Mouse (Mus musculus): ENCODE results near the gene Gm17655. TPM values are rescaled to one million over a fixed set of nuclear protein-coding genes. Genes with fewer than 3 reads are reported as not detected.
"Not testable (repeated sequence)": the region's sequence is repeated elsewhere in the genome, so short reads cannot be mapped to it uniquely, and the experiment has no call there.

Gene Gm17655
- 1 to 10 TPM; 5.6 to 9.1 (median 8.4) TPM for polyA plus RNA-seq (2017; shearing (Covaris generic))

DNA sequence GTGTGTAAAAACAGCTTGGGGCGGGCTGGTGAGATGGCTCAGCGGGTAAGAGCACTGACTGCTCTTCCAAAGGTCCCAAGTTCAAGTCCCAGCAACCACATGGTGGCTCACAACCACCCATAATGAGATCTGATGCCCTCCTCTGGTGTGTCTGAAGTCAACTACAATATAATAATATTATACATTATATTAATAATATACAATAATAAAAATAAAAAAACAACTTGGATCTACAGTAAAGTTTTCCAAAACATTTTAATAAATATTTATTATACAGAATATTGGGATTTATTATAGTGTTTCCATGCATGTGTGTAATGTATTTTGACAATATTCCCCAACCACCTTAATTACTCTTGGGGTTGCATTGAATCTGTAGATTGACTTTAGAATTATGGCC lies at the start of gene Gm17655:
TSS of gene Gm17655 (minus strand) at position 101 of the 400 bp plus-strand sequence.
- ATAC-seq: not testable (repeated sequence)

DNA sequence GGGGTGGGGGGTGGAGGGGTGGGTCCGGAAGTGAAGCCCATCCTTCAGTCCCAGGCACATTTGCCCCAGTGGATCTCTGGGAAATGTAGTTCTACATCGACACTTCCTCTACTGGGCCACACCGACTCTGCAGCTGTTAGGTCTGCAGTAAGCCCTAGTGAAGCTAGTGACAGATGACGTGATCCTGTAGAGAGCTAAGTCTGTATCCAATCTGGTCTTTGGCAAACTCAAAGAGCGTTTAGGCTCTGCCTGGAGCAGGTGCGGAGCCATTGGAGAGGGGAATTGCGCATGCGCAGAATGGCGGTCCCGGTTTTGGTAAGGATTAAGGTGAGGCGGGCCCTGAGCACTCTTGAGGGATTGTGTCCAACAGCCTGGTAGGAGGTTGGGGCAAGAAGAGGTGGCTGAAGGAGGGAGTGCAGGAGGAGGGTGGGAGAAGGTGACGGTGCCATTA lies 37.7 kb upstream of the Gm17655 start, which contains the start of gene Zfp605:
TSS of gene Zfp605 (plus strand) at position 102 of the 451 bp plus-strand sequence.
- ATAC-seq: peak; percentile 40

DNA sequence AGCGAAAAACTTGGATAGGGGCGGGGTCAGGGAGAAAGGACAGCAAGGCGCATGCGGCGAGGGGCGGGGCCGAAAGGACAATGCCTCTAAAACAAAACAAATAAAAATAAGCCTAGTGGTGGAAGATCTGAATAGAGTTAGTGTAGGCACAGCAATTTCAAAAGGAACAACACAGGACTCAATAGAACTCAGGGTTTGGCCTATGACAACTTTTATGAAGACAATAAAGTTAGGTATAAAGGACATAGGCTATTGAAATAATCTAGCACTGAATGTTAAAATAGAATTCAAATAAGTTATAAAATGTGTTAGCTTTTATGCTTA lies 36.0 kb upstream of the Gm17655 start:
- ATAC-seq: no peak

DNA sequence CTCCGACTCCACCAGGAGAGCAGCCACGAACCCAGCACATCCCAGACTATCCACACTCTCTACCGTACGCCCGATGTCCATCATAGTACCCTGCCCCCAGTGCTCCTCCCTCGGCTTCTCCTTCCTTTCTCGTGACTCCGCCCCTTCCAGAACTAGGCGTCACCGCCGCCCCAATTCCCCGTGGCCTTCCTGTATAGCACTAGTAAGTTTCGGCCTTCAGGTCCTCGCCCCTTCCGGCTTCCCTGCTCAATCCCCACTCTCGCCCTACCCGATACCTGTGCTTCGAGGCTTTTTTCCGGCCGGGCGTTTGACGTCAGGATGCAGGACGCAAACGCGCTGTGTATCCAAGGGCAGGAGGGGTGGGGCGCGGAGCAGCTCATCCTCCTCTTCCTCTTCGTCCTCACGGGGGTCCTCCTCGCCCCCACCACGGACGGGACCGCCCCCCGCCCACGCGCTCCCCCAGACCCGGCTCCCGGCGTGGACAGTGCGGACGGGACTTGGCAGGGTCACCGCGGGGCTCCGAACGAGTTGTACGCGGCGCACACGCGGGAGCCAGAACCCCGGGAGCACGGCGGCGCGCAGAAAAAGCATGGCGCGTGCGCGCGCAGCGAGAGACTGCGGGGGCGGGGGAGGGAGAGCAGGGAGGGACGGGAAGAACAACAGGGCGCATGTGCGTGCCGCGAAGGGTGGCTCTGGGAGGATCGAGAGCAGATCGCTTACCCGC lies 35.4 kb upstream of the Gm17655 start, which contains the start of gene Gtpbp6:
TSS of gene Gtpbp6 (minus strand) at position 617 of the 724 bp plus-strand sequence.
- peak; percentile 74 for ATAC-seq

DNA sequence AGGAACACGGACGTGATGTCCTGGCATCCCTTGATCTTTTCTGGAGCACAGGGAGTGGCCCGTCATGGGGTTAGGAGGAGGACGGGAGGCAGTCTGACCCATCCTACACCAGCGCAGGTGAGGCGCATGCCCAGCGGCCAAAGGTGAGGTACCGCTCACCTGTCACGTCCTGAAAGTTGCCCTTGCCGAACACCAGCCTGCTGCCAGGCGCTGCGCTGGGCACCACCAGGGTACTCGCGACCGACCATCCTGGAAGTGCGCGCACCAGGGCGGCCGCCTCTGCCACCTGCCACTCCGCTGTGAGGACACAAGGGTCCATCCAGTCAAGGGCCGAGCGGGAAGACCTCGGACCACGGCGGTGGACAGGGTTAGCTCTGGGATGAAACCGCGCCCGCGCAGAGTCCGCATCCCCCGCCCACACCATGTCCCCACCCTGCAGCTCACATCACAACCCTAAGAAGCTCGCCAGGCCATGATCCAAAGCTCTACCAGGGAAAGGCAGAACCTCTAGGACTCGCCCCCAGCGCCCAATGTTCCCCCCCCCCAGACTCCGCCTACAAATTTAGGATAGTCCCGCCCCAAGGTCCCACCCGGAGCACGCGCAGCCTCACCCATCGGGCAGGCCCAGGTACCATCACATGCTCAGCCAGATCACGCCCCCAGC lies 34.7 kb upstream of the Gm17655 start:
- ATAC-seq: no peak

DNA sequence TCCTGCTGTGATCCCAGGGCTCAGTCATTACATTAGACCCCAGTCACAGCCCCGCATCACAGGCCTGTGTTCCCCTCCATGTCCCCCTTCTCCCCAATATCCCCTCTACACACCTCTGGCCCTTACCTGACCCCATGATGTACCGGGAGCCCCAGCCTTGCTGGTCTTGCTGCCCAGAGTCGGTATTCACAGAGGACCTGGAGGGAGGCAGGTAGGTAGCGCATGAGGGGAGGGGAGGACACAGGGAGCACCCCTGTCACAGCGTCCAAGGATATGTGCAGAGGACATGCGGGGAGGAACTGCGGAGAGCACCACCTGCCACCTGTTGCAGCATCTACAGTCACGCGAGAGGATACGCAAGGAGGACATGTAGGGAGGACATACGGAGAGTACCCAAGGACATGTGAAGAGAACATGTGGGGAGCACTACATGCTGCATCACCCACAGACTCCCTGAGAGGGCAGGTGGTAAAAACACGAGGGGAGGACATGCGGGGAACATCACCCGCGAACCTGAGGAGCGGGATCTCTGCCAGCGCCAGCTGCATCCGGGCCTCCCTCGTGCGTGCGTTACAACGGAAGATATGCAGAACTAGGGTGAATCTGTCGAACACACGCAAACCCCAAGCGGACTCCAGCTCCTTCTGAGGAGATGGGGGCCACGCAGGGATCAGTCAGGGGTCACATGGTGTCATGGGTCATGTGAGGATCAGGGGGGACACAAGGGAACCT lies 34.0 kb upstream of the Gm17655 start:
- no peak for ATAC-seq

DNA sequence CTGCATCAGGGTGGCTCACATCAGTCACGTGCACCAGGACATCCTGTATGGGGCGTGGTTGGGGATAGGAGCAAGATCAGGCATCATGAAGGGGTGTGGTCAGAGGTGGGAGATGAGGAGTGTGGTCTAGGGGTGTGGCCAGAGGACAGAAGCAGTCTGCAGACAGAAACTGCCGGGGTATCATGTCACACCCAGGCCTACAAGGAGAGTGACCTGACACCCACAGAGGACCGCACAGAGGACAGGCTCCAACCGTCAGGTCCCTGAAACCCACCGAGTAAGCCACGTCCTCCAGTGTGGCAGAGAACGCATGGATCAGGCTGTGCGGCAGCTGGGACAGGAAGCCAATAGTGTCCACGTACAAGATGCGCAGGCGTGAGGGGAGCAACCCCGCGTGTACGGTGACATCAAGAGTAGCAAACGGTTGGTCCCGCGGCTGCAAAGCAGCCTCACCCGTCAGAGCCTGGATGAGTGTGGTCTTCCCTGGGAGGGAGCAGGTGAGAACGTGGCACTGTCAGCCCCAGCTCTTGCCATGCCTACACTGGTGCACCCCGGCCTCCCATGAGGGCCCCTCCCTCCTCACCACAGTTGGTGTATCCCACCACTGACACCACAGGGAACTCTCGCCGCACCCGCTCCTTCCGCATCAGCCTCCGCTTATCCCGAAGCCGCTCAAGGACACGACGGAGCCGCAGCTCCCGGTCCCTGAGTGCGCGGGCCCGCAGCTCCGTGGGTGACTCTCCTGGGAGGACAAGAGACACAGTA lies 32.5 kb upstream of the Gm17655 start:
- ATAC-seq: no peak

DNA sequence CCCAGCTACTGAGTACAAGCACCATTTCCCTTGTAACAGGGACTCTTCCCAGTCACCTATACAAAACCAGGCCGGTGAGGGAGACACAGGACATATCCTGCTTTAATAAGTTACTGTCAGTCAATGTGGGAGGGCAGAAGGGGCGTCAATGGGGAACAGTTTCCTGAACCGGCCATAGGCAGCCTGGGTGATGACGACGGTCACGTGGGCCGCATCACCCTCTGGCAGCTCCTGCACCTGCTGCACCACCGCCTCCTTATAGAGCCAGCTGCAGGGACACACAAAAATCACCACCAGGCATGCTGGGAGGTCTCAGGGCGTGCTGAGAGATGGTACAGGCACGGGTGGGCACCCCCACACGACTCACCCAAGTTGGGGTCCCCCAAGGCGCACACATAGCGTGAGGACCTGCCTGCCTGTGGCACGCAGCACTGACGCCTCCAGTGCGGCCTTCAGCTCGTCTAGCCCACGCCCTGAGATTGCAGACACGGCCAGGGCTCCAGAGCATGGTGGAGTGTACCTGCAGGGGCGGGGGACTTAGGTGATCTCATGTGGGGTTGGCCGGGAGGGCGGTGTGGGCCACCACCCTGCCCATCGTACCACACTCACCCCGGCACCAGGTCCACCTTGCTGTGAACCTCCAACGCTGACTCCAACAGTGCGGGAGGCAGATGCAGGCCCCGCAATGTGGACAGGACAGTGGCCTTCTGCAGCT lies 31.7 kb upstream of the Gm17655 start:
- ATAC-seq: no peak

DNA sequence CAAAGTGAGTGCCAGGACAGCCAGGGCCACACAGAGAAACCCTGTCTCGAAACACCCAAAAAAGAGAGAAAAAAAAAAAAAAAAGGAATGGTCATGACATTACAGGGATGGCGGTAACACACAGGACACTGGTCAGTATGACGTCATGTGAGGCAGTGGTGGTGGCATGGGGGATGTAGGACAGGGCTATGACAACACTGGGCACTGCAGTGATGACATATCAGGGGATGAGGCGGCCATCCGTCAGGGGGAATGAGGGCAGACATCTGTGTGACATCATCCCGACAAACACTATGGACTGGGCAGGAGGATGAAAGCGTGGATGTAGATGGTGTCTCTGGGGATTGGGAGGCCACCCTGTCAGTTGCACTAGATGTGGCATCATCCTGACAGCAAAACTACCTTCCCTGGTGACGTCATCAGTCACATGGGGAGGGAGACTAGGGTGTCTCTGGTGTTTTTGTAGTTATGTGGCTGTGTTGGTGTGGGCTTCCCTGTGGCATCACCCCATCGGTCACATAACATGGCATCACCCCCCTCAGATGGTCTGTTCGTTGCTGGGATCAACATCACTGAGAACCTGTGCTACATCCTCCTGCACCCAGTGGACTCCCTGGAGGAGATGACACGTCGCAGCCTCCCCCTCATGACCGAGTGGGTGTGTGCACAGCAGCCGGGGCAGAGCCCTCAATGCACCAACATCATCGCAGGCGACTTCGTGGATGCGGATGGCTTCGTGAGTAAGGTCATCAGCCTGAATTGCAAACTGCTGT lies 30.7 kb upstream of the Gm17655 start:
- ATAC-seq: no peak

DNA sequence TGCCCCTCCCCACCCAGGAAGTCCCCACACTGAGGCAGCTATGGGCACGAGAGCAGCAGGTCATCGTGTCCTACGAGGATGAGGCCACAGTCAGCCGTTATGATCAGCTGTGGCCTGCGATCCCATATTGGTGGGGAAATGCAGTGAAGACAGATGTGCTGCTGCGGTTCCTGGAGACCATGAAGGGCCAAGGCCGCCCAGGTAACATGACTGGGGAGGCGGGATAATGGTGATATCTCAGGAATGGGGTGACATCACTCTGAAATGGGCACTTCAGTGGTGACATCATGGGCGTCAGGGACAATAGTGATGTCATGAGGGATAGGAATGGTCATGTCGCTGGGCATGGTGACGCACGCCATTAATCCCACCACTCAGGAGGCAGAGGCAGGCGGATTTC lies 30.1 kb upstream of the Gm17655 start:
- ATAC-seq: no peak

DNA sequence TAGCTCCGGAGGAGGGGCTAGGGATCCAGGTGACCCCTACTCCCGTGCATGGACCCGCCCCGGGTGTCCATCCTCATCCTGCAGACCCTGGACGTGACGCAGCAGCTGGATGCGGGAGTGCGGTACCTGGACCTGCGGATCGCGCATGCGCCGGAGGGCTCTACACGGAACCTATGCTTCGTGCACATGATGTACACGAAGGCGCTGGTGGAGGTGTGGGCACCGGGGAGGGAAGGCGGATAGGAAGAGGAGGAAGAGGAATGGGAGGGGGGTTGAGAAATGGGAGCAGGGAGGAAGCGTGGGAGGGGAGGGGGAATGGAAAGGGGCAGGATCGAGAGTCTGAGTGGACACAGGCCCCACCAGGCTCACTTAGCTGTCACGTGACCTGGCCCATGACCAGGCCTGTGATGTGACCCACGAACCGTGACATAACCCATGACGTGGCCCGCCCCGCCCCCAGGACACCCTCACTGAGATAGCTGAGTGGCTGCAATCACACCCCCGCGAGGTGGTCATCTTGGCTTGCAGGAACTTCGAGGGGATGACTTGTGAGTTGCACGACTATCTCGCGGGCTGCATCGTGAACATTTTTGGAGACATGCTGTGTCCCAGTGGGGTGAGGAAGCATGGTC lies 29.5 kb upstream of the Gm17655 start:
- peak; percentile 36 for ATAC-seq

DNA sequence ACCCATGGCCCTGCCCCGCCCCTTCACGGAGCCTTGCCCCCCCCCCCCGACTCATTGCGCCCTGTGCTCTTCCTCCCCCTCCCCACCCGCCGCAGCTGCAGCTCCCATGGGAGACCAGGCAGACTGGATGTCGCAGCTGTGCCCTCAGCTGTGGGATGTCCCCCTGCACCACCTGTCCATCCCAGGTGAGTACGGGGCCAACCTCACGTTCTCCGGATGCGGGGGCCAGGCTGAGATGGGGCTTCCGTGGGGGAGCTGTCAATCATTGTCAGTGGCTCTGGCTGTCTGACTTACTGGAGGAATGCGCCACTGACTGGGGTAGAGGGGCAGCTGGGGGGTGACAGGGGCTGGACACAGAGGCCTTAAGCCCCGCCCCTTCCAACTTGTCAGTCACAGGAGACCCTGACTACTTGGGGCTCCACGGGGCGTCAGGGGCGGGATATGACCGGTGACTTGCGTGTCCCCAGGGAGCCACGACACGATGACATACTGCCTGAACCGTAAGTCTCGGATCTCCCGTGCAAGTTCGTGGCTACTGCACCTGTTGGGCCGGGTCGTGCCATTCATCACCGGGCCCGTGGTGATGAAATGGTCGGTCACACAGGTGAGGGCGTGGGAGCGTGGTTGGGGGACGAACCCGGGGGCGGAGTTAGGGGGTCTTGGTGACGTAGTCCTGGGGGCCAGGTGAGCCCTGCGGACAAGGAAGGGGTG lies 28.8 kb upstream of the Gm17655 start:
- ATAC-seq: peak; percentile 79

DNA sequence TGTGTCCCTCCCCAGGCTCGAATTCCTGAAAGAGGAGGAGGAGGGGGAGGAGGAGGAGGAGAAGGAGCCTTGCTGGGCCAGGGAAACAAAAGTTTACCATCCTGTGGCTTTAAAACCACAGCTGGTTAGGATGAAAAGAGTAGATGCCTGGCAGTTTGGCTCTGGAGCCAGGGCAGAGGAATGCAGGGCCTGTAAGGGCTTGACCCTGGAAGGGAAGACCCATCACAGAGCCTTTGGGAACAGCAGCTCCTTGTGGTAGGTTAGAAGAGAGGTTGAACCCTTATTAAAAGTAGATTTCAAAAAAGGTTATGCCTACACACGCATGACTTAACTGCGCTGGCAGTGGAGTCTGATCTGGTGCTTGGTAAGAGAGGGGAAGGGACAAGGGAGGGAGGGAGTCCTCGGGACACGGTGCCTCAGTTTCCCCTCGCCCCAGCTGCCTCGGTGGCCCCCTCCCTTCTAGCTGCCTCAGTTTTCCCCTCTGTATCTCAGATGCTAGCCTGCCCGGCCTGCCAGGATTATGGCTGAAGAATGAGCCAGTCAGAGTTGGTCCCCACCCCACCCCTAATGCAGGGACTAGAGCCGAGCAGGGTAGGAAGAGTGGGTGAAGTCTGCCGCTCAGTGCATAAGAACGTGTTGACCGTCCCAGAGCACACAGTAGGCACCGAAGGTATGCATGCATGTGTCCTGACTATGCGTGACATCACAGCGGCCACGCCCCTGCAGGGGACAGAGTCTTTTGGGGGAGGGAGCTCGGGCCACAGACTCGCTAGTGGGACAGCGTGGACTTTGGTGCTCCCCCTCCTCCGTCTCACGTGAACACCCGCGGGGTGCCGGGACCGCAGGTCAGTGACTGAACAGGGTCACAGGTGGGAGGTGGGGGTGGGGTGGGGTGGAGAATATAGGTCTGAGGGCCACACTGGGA lies 27.6 kb upstream of the Gm17655 start, which contains the start of gene Plcxd1:
TSS of gene Plcxd1 (plus strand) at position 314 of the 925 bp plus-strand sequence.
- no peak for ATAC-seq

DNA sequence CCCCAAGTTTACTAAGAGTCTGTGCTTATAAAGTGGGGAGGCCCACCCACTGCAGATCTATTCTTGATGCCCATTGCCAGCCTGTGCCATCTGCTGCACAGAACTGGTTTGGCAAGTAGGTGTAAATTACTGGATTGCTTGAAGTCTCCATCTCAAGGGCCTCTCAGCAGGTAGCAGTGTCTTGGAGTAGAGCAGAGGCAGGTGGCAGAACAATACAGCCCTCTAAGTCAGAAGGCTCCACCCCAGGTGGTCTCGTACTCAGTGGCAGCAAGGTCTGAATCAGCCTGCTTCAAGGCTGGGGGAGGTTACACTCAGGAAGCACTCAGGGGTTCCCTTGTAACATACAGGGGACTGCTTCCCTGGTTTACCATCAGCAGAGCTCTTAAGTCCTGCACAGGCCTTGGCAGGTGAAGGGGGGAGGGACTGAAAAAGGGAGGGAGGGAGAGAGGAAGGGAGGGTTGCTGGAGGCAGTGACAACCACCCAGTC lies 26.7 kb upstream of the Gm17655 start:
- no peak for ATAC-seq

DNA sequence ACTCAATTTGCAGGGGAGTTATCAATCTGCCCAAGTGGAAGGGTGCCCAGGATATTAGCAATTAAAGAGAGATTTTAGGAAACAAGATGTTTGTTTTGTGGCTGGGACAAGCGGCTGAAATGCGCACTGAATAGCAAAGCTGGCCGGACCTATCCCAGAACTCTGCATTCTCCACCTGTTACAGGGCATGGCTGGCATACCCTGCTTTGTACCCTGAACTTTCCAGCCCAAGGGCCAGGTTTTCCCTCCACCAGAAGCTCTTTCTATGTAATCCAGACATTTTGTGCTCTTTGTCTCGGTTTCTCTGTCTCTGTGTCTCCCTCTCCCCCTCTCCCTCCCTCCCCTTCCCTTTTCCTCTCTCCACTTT lies 22.5 kb upstream of the Gm17655 start:
- no peak for ATAC-seq

DNA sequence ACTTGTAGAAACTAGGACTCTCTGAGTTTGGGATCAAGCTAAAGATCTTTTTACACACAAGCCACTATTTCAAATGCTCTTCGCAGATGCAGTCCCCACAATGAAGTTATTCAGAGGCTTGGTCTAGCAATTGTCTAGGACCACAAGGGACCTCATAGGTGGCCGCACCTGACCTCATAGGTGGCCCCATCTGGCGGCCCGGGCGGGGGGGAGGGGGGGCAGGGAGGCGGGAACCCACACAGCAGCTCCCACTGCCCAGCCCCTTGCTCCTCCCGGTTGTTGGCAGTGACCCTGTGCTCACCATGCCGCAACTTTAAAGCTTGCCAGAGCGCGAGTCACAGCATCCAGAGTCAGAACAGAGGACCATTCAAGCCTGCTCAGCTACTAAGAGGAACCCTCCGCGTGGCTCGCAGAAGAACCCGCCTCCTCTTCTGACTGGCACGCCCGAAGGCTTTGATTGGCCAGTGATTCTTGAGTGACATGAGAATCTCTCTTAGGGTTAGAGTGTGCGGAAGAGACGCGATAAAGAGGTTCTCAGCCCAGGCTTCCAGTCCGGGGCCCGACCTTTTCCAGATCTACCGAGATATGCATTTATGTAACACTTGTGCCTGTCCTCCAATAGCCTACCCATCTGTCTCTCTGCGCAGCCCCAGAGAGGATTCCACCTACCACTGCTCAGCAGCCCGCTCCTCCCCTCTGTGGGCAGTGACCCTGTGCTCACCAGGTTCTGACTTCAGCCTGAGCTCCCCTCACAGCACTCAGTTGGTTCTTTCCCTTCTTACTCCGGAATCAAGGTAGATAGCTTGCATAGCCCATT lies 21.9 kb upstream of the Gm17655 start, which contains the start of gene Gm35315:
TSS of gene Gm35315 (minus strand) at position 391 of the 817 bp plus-strand sequence.
- ATAC-seq: peak; percentile 99

DNA sequence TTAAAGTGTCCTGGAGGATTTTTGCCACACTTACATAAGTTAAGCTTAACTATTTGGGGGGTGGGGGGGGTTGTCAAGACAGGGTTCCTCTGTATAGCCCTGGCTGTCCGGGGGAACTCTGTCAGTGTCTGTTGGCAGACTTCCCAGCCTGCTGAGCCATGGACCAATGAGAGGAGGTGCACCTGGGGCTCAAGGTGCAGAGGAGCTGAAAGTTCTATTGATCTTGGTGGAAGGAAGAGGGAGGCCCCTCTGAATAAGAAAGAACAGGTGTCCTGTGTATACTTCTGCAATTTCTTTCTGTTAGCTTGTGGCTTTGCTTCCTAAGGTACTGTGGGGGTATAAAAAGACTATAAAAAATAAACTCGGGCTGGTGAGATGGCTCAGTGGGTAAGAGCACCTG lies 19.2 kb upstream of the Gm17655 start:
- no peak for ATAC-seq

Data from inflammation-experienced regulatory T-cells, adult 6 months (primary cell).